Mouse (Mus musculus) megakaryocyte, embryonic 14.5 days (primary cell): ENCODE results near the gene Atg10.

Experiments
- FLI1 ChIP-seq: IDR thresholded peaks from 2 replicates; pipeline ENCODE4 v1.6.1; 2012; ENCODE audit warnings: low read length, inconsistent platforms, mixed read lengths
- GATA1 ChIP-seq: IDR thresholded peaks from 3 replicates; pipeline ENCODE4 v1.6.1; 2012; ENCODE audit warnings: mixed read lengths, low read length, inconsistent platforms, borderline replicate concordance

DNA sequence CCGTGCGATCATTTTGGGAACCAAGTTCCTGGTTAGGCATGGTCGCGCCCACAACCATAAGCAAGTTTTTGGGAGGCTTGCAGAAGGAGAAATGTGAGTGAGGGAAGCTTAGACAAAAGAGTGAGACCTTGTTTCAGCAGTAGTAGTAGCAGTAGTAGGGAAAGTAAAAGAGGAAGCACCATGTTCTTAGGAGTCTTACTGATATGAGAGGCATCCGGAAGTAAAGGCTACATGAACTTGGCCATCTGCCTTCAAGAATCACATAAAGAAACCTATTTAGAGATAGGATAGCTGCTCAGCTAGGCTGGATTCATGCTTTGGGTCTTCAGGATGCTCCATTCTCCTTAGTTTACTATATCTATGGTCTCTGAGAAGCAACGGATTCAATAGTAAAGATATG is 186.4 kb downstream of the Atg10 start:
- TF ChIP-seq FLI1 (no peak), GATA1 (no peak)
